Mouse (Mus musculus): ENCODE results near the gene Zfand2b. TPM values are rescaled to one million over a fixed set of nuclear protein-coding genes. Genes with fewer than 3 reads are reported as not detected.

Zfand2b gene
- polyA plus RNA-seq, 1 experiment from 2014 or later = 42.9 TPM

- H3K36me3 ChIP-seq (ENCODE audit: control insufficient read depth, insufficient read depth, low read length) = peaks cover 13% of the 10 kb centered on the region
- peak within 1 kb of the TSS; percentile 94 for H3K9ac ChIP-seq (ENCODE audit: low read length)
- peaks cover 26% of the 10 kb centered on the region for H3K4me1 ChIP-seq (replicated peaks; ENCODE audit: control insufficient read depth, insufficient read depth, low read length)
- WGBS = 5% methylated on average over 42 of the region's 42 CpGs
- no peaks in the 10 kb centered on the region for H3K27me3 ChIP-seq (ENCODE audit: control insufficient read depth, insufficient read depth, low read depth, low read length)
- H3K4me3 ChIP-seq (ENCODE audit: low read length) = peak within 1 kb of the TSS; percentile 80
- peak; percentile 96 for ATAC-seq (ENCODE audit: low read depth)
- H3K9me3 ChIP-seq (ENCODE audit: control insufficient read depth, low read length) = no peaks in the 10 kb centered on the region
- H3K27ac ChIP-seq (ENCODE audit: low read length) = peak within 1 kb of the TSS; percentile 25; the same call in 1 of the 2 replicates
- H3K4me2 ChIP-seq (ENCODE audit: low read depth, low read length) = peak within 1 kb of the TSS; percentile 73
Measured at GRCm38 (mm10) chr1:75210136-75211087, 42.0 kb downstream of the Zfand2b start, which contains the start of the genes Glb1l and Stk16. TSS of gene Glb1l (minus strand) at chr1:75210813. TSS of gene Stk16 (plus strand) at chr1:75210838.

- peak; percentile 2; the same call in 1 of the 2 replicates for ATAC-seq (ENCODE audit: low read depth)
- WGBS = 9% methylated on average over 17 of the region's 17 CpGs
- no peaks in the 10 kb centered on the region for H3K27me3 ChIP-seq (ENCODE audit: control insufficient read depth, insufficient read depth, low read depth, low read length)
- peaks cover 13% of the 10 kb centered on the region for H3K36me3 ChIP-seq (ENCODE audit: control insufficient read depth, insufficient read depth, low read length)
- peak overlapping the region; percentile 80 for H3K4me3 ChIP-seq (ENCODE audit: low read length)
- H3K4me2 ChIP-seq (ENCODE audit: low read depth, low read length) = peak overlapping the region; percentile 73
- 0 out of 2 replicates have a peak overlapping the region, but pooled peaks have one; percentile 25 for H3K27ac ChIP-seq (ENCODE audit: low read length)
- peak overlapping the region; percentile 94 for H3K9ac ChIP-seq (ENCODE audit: low read length)
- no peaks in the 10 kb centered on the region for H3K9me3 ChIP-seq (ENCODE audit: control insufficient read depth, low read length)
- H3K4me1 ChIP-seq (replicated peaks; ENCODE audit: control insufficient read depth, insufficient read depth, low read length) = peaks cover 26% of the 10 kb centered on the region
Measured at GRCm38 (mm10) chr1:75211141-75211708, 42.8 kb downstream of the Zfand2b start.

GRCm38 (mm10) chr1:75212542-75212941, 44.1 kb downstream of the Zfand2b start:
- Histone ChIP-seq H3K9me3 (ENCODE audit: control insufficient read depth, low read length) (no peaks in the 10 kb centered on the region), H3K4me3 (ENCODE audit: low read length) (no peak overlapping the region), H3K27me3 (ENCODE audit: control insufficient read depth, insufficient read depth, low read depth, low read length) (peaks cover 3% of the 10 kb centered on the region; the same call in 1 of the 2 replicates), H3K9ac (ENCODE audit: low read length) (no peak overlapping the region), H3K36me3 (ENCODE audit: control insufficient read depth, insufficient read depth, low read length) (peaks cover 13% of the 10 kb centered on the region), H3K4me1 (replicated peaks; ENCODE audit: control insufficient read depth, insufficient read depth, low read length) (peaks cover 26% of the 10 kb centered on the region), H3K27ac (ENCODE audit: low read length) (no peak overlapping the region), H3K4me2 (ENCODE audit: low read depth, low read length) (no peak overlapping the region)
- ATAC-seq (ENCODE audit: low read depth) = no peak
- 70% methylated on average over 4 of the region's 4 CpGs for WGBS

- Histone ChIP-seq H3K27me3 (ENCODE audit: control insufficient read depth, insufficient read depth, low read depth, low read length) (peaks cover 6% of the 10 kb centered on the region), H3K4me3 (ENCODE audit: low read length) (no peak overlapping the region), H3K27ac (ENCODE audit: low read length) (no peak overlapping the region), H3K9ac (ENCODE audit: low read length) (no peak overlapping the region), H3K4me2 (ENCODE audit: low read depth, low read length) (no peak overlapping the region), H3K9me3 (ENCODE audit: control insufficient read depth, low read length) (no peaks in the 10 kb centered on the region), H3K36me3 (ENCODE audit: control insufficient read depth, insufficient read depth, low read length) (peaks cover 13% of the 10 kb centered on the region), H3K4me1 (replicated peaks; ENCODE audit: control insufficient read depth, insufficient read depth, low read length) (peaks cover 26% of the 10 kb centered on the region)
- WGBS = 79% methylated on average over 7 of the region's 7 CpGs
- no peak for ATAC-seq (ENCODE audit: low read depth)
Measured at GRCm38 (mm10) chr1:75213096-75213495, 44.6 kb downstream of the Zfand2b start.

GRCm38 (mm10) chr1:75214442-75214841, 46.0 kb downstream of the Zfand2b start:
- Histone ChIP-seq H3K9ac (ENCODE audit: low read length) (no peak overlapping the region), H3K4me3 (ENCODE audit: low read length) (no peak overlapping the region), H3K9me3 (ENCODE audit: control insufficient read depth, low read length) (no peaks in the 10 kb centered on the region), H3K4me1 (replicated peaks; ENCODE audit: control insufficient read depth, insufficient read depth, low read length) (peaks cover 25% of the 10 kb centered on the region), H3K36me3 (ENCODE audit: control insufficient read depth, insufficient read depth, low read length) (peaks cover 13% of the 10 kb centered on the region), H3K4me2 (ENCODE audit: low read depth, low read length) (no peak overlapping the region), H3K27ac (ENCODE audit: low read length) (peak overlapping the region; percentile 70), H3K27me3 (ENCODE audit: control insufficient read depth, insufficient read depth, low read depth, low read length) (peaks cover 17% of the 10 kb centered on the region)
- ATAC-seq (ENCODE audit: low read depth) = no peak
- WGBS = 57% methylated on average over 2 of the region's 2 CpGs

GRCm38 (mm10) chr1:75214886-75215285, 46.4 kb downstream of the Zfand2b start:
- H3K27ac ChIP-seq (ENCODE audit: low read length) = peak overlapping the region; percentile 70; the same call in 1 of the 2 replicates
- peaks cover 25% of the 10 kb centered on the region for H3K4me1 ChIP-seq (replicated peaks; ENCODE audit: control insufficient read depth, insufficient read depth, low read length)
- 51% methylated on average over 5 of the region's 5 CpGs for WGBS
- H3K36me3 ChIP-seq (ENCODE audit: control insufficient read depth, insufficient read depth, low read length) = peaks cover 13% of the 10 kb centered on the region
- no peak overlapping the region for H3K4me3 ChIP-seq (ENCODE audit: low read length)
- no peaks in the 10 kb centered on the region for H3K9me3 ChIP-seq (ENCODE audit: control insufficient read depth, low read length)
- ATAC-seq (ENCODE audit: low read depth) = no peak
- peaks cover 22% of the 10 kb centered on the region for H3K27me3 ChIP-seq (ENCODE audit: control insufficient read depth, insufficient read depth, low read depth, low read length)
- H3K4me2 ChIP-seq (ENCODE audit: low read depth, low read length) = no peak overlapping the region
- H3K9ac ChIP-seq (ENCODE audit: low read length) = no peak overlapping the region

GRCm38 (mm10) chr1:75215785-75216184, 47.3 kb downstream of the Zfand2b start:
- Histone ChIP-seq H3K9me3 (ENCODE audit: control insufficient read depth, low read length) (no peaks in the 10 kb centered on the region), H3K4me1 (replicated peaks; ENCODE audit: control insufficient read depth, insufficient read depth, low read length) (peaks cover 21% of the 10 kb centered on the region), H3K4me3 (ENCODE audit: low read length) (no peak overlapping the region), H3K27ac (ENCODE audit: low read length) (no peak overlapping the region), H3K9ac (ENCODE audit: low read length) (no peak overlapping the region), H3K4me2 (ENCODE audit: low read depth, low read length) (no peak overlapping the region), H3K36me3 (ENCODE audit: control insufficient read depth, insufficient read depth, low read length) (peaks cover 13% of the 10 kb centered on the region), H3K27me3 (ENCODE audit: control insufficient read depth, insufficient read depth, low read depth, low read length) (peaks cover 29% of the 10 kb centered on the region)
- 91% methylated on average over 9 of the region's 9 CpGs for WGBS
- ATAC-seq (ENCODE audit: low read depth) = no peak

GRCm38 (mm10) chr1:75216797-75217585, 48.5 kb downstream of the Zfand2b start:
- H3K4me2 ChIP-seq (ENCODE audit: low read depth, low read length) = no peak overlapping the region
- H3K4me1 ChIP-seq (replicated peaks; ENCODE audit: control insufficient read depth, insufficient read depth, low read length) = peaks cover 13% of the 10 kb centered on the region
- H3K9ac ChIP-seq (ENCODE audit: low read length) = no peak overlapping the region
- H3K36me3 ChIP-seq (ENCODE audit: control insufficient read depth, insufficient read depth, low read length) = peaks cover 13% of the 10 kb centered on the region
- ATAC-seq (ENCODE audit: low read depth) = no peak
- peaks cover 29% of the 10 kb centered on the region for H3K27me3 ChIP-seq (ENCODE audit: control insufficient read depth, insufficient read depth, low read depth, low read length)
- H3K27ac ChIP-seq (ENCODE audit: low read length) = no peak overlapping the region
- WGBS = 69% methylated on average over 13 of the region's 13 CpGs
- no peak overlapping the region for H3K4me3 ChIP-seq (ENCODE audit: low read length)
- H3K9me3 ChIP-seq (ENCODE audit: control insufficient read depth, low read length) = no peaks in the 10 kb centered on the region
